Mouse (Mus musculus): Measurements from ENCODE around the gene Vmn1r232. TPM values are rescaled to one million over a fixed set of nuclear protein-coding genes. Genes with fewer than 3 reads are reported as not detected.

The Vmn1r232 gene
- polyA plus RNA-seq (2011; ENCODE audit: insufficient read depth, insufficient read length, low replicate concordance, missing spikeins), result not detected in 2 replicates

GRCm38 (mm10) chr17:20919614-20920013 is at the start of gene Vmn1r232:
TSS of gene Vmn1r232 (minus strand) at chr17:20919714.
- WGBS, result 51% methylated on average over 1 of the region's 1 CpGs
- TF ChIP-seq POLR2A (IDR thresholded peaks at IDR 0.05; ENCODE audit: borderline replicate concordance, control insufficient read depth, low read depth, low read length) (no peak), CTCF (IDR thresholded peaks at IDR 0.05; ENCODE audit: control insufficient read depth, insufficient read depth, low read length) (no peak)
- Histone ChIP-seq H3K4me3 (replicated peaks; ENCODE audit: control insufficient read depth, low read depth, low read length) (no peak within 1 kb of the TSS), H3K4me1 (ENCODE audit: control insufficient read depth, insufficient read depth, low read length) (no peaks in the 10 kb centered on the region), H3K27ac (ENCODE audit: control insufficient read depth, insufficient read depth, low read depth, low read length, poor library complexity) (no peak within 1 kb of the TSS)

DNA sequence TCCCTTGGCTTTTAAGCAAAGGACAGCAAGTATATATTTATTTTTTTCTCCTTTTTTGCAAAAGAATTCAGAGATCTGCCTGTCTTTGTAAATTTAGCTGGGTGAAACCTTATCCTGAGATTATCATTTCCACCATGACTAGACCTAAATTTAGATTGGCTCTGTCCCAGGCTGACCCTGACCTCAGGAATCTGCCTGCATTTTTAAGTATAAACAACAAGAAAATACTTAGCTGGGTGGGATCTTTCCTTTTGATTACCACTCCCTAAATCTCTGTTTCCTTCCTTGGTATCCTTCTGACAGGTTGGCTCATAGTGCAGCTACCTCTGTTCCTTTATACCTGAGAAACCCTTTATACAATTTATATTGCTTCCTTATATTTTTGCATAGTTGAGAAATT is 47.2 kb upstream of the Vmn1r232 start:
- H3K4me1 ChIP-seq (ENCODE audit: control insufficient read depth, insufficient read depth, low read length), result no peaks in the 10 kb centered on the region; the same call in 1 of the 2 replicates
- no peak for TF ChIP-seq CTCF (IDR thresholded peaks at IDR 0.05; ENCODE audit: control insufficient read depth, insufficient read depth, low read length)
- TF ChIP-seq POLR2A (IDR thresholded peaks at IDR 0.05; ENCODE audit: borderline replicate concordance, control insufficient read depth, low read depth, low read length), result no peak
- H3K27ac ChIP-seq (ENCODE audit: control insufficient read depth, insufficient read depth, low read depth, low read length, poor library complexity), result no peak overlapping the region
- H3K4me3 ChIP-seq (replicated peaks; ENCODE audit: control insufficient read depth, low read depth, low read length), result no peak overlapping the region

DNA sequence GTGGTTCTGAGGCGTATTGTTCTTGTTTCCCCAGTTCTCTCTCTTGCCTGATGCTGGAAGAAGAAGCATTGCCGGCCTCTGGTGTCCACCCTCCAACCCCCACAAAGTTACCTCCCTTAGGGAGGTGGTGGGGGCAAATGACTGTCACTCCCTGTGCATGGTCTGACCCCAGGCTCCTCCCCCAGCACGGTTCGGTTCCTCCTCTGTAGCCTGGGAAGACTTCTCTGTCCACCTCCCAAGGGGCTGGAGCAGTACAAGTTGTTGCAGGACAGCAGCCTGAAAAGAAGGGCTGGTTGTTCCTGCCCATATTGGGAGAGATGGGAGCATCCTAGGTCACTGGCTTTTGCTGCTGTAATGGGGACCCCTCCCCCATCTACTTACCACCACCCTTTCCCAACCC is 45.9 kb upstream of the Vmn1r232 start:
- Histone ChIP-seq H3K27ac (ENCODE audit: control insufficient read depth, insufficient read depth, low read depth, low read length, poor library complexity) (no peak overlapping the region), H3K4me3 (replicated peaks; ENCODE audit: control insufficient read depth, low read depth, low read length) (no peak overlapping the region), H3K4me1 (ENCODE audit: control insufficient read depth, insufficient read depth, low read length) (no peaks in the 10 kb centered on the region; the same call in 1 of the 2 replicates)
- TF ChIP-seq POLR2A (IDR thresholded peaks at IDR 0.05; ENCODE audit: borderline replicate concordance, control insufficient read depth, low read depth, low read length) (no peak), CTCF (IDR thresholded peaks at IDR 0.05; ENCODE audit: control insufficient read depth, insufficient read depth, low read length) (no peak)
- WGBS, result 87% methylated on average over 4 of the region's 4 CpGs

DNA sequence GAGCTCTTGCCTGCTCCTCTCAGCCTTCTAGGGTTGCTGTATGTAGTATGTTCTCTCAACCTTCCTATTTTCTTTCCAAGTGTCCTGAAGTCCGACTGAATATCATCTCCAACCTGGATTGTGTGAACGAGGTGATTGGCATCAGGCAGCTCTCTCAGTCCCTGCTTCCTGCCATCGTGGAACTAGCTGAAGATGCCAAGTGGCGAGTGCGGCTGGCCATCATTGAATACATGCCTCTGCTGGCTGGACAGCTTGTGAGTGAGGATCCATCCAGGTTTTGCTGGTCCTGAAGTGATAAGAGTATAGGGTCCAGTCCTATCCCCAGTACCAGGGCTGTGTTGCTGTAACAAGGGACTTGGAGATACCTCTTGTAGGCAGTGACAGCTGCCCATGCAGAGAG is 40.9 kb upstream of the Vmn1r232 start:
- H3K4me1 ChIP-seq (ENCODE audit: control insufficient read depth, insufficient read depth, low read length), result no peaks in the 10 kb centered on the region
- WGBS, result 90% methylated on average over 5 of the region's 5 CpGs
- H3K4me3 ChIP-seq (replicated peaks; ENCODE audit: control insufficient read depth, low read depth, low read length), result no peak overlapping the region
- no peak for TF ChIP-seq POLR2A (IDR thresholded peaks at IDR 0.05; ENCODE audit: borderline replicate concordance, control insufficient read depth, low read depth, low read length)
- no peak for TF ChIP-seq CTCF (IDR thresholded peaks at IDR 0.05; ENCODE audit: control insufficient read depth, insufficient read depth, low read length)
- H3K27ac ChIP-seq (ENCODE audit: control insufficient read depth, insufficient read depth, low read depth, low read length, poor library complexity), result no peak overlapping the region

DNA sequence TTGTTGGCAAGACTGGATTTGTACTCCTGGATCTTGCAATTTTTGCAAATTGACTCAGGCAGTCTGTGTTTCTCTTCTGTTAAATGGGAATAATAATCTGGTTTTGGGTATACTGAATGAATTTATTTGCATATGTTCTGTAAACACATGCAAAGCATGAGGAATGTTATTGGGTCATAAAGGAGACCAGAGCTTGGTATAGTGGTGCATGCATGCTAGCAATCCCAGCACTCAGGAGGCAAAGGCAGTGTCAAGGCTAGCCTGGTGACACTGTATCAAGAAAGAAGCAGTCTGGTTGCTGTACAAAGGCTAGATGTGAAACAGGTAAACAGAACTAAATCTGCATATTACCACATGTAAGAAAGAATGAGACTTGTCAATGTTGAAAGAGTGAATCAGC is 27.1 kb upstream of the Vmn1r232 start:
- Histone ChIP-seq H3K4me1 (ENCODE audit: control insufficient read depth, insufficient read depth, low read length) (peaks cover 3% of the 10 kb centered on the region), H3K27ac (ENCODE audit: control insufficient read depth, insufficient read depth, low read depth, low read length, poor library complexity) (no peak overlapping the region), H3K4me3 (replicated peaks; ENCODE audit: control insufficient read depth, low read depth, low read length) (peak overlapping the region; percentile 59)
- TF ChIP-seq CTCF (IDR thresholded peaks at IDR 0.05; ENCODE audit: control insufficient read depth, insufficient read depth, low read length) (no peak), POLR2A (IDR thresholded peaks at IDR 0.05; ENCODE audit: borderline replicate concordance, control insufficient read depth, low read depth, low read length) (no peak)

DNA sequence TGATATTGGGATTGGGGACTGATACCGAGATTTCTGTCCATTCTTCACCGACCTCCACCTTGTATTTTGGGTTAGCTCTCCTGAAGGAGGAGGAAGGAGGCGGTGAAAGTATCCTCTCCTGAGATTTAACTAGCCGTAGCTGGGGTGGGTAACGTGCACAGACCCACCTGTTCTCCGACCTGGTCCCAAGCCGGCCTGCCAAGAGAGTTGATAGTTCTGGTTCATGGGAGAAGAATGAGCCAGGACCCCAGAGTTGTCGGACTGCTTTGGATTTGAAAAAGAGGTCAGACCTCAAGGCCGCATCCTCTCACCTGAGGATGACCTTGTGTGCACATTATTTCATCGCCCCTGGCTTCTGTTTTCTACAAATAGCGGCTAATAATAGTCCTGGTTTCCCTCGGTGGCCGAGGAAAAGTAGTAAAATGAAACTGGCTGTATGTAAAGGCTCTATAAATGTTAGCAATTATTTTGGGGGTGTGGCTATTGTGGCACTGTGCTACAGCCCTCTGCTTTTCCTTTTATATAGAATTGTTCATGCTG is 26.6 kb upstream of the Vmn1r232 start:
- peak overlapping the region; percentile 96 for H3K27ac ChIP-seq (ENCODE audit: control insufficient read depth, insufficient read depth, low read depth, low read length, poor library complexity)
- H3K4me3 ChIP-seq (replicated peaks; ENCODE audit: control insufficient read depth, low read depth, low read length), result peak overlapping the region; percentile 98
- no peak for TF ChIP-seq POLR2A (IDR thresholded peaks at IDR 0.05; ENCODE audit: borderline replicate concordance, control insufficient read depth, low read depth, low read length)
- no peak for TF ChIP-seq CTCF (IDR thresholded peaks at IDR 0.05; ENCODE audit: control insufficient read depth, insufficient read depth, low read length)
- peaks cover 3% of the 10 kb centered on the region for H3K4me1 ChIP-seq (ENCODE audit: control insufficient read depth, insufficient read depth, low read length)
- under 1% methylated on average over 13 of the region's 13 CpGs for WGBS

DNA sequence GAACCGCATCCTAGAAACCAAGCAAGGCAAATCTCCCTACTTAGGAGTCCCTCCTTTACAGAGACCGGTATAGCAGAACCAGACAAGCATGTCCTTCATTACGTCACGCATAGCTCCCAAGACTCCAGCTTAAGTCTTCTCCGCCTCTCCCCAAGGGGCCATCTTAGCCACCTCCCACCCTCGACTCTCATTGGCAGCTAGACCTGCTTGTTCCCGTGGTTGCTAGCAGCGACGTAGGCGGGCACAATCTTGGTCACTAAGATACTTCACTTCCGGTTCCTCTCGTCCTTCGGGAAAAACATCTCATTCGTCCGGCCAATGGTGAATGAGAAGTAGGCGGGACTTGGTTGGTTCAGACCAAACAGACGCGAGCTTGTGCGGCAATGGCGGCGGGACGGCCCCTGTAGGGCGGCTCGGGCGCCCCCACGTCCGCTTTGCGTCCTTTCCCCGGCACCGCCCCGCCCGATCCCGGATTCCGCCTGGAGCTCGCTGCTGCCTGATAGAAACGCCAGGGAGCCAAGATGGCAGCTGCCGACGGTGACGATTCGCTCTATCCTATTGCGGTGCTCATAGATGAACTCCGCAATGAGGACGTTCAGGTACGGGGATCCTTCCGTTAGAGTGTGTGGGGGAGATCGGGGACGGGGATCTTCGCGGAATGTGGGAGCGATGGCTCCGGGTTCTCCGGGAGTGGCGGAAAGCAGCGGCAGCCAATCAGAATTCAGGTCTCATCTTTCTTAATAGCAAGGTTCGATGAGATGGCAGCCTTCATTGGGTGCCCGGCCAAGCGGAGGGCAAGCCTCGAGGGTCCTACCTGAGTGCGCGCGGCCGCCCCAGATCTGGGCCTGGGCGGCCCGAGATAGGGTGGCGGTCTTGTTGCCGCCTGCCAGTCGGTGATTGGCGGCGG is 25.7 kb upstream of the Vmn1r232 start, which contains the start of gene Ppp2r1a:
Gene Ppp2r1a (plus strand): TSS at position 327 of the 907 bp plus-strand sequence.
- under 1% methylated on average over 69 of the region's 69 CpGs for WGBS
- Histone ChIP-seq H3K4me1 (ENCODE audit: control insufficient read depth, insufficient read depth, low read length) (peaks cover 3% of the 10 kb centered on the region), H3K4me3 (replicated peaks; ENCODE audit: control insufficient read depth, low read depth, low read length) (peak within 1 kb of the TSS; percentile 98)

GRCm38 (mm10) chr17:20944226-20944625 is 24.7 kb upstream of the Vmn1r232 start:
- WGBS, result 42% methylated on average over 3 of the region's 3 CpGs
- Histone ChIP-seq H3K4me3 (replicated peaks; ENCODE audit: control insufficient read depth, low read depth, low read length) (peak overlapping the region; percentile 57), H3K27ac (ENCODE audit: control insufficient read depth, insufficient read depth, low read depth, low read length, poor library complexity) (no peak overlapping the region), H3K4me1 (ENCODE audit: control insufficient read depth, insufficient read depth, low read length) (peaks cover 3% of the 10 kb centered on the region)
- no peak for TF ChIP-seq CTCF (IDR thresholded peaks at IDR 0.05; ENCODE audit: control insufficient read depth, insufficient read depth, low read length)
- no peak for TF ChIP-seq POLR2A (IDR thresholded peaks at IDR 0.05; ENCODE audit: borderline replicate concordance, control insufficient read depth, low read depth, low read length)

More for the DNA sequence above, 25.7 kb upstream of the Vmn1r232 start, which contains the start of gene Ppp2r1a:
- TF ChIP-seq POLR2A (IDR thresholded peaks at IDR 0.05; ENCODE audit: borderline replicate concordance, control insufficient read depth, low read depth, low read length) (no peak; the same call in 1 of the 2 replicates), CTCF (IDR thresholded peaks at IDR 0.05; ENCODE audit: control insufficient read depth, insufficient read depth, low read length) (peak; percentile 10; the same call in 1 of the 2 replicates)
- H3K27ac ChIP-seq (ENCODE audit: control insufficient read depth, insufficient read depth, low read depth, low read length, poor library complexity), result peak within 1 kb of the TSS; percentile 96
